Mouse (Mus musculus): Measurements from ENCODE around the gene Csnk1d. TPM values are rescaled to one million over a fixed set of nuclear protein-coding genes. Genes with fewer than 3 reads are reported as not detected.

Csnk1d gene
- 31.1 and 34.1 TPM in 2 replicates for polyA plus RNA-seq (2021; fragmentation: Nextera tagmentation)
- long read RNA-seq, experiment 1, transcript Csnk1d-201 (9 exons, 3,675 nt): major isoform, 129 of 297 reads
- long read RNA-seq, experiment 1, transcript Csnk1d-202 (10 exons, 3,500 nt): minor isoform, 102 of 297 reads
- long read RNA-seq, experiment 1, partial matches to known transcripts: 35 of 297 reads
- long read RNA-seq, experiment 1, other reads (novel, unspliced or antisense): 31 of 297 reads
- long read RNA-seq, experiment 2, transcript Csnk1d-202 (10 exons, 3,500 nt): major isoform, 16 of 58 reads
- long read RNA-seq, experiment 2, transcript Csnk1d-201 (9 exons, 3,675 nt): minor isoform, 13 of 58 reads
- long read RNA-seq, experiment 2, partial matches to known transcripts: 7 of 58 reads
- long read RNA-seq, experiment 2, other reads (novel, unspliced or antisense): 22 of 58 reads

DNA sequence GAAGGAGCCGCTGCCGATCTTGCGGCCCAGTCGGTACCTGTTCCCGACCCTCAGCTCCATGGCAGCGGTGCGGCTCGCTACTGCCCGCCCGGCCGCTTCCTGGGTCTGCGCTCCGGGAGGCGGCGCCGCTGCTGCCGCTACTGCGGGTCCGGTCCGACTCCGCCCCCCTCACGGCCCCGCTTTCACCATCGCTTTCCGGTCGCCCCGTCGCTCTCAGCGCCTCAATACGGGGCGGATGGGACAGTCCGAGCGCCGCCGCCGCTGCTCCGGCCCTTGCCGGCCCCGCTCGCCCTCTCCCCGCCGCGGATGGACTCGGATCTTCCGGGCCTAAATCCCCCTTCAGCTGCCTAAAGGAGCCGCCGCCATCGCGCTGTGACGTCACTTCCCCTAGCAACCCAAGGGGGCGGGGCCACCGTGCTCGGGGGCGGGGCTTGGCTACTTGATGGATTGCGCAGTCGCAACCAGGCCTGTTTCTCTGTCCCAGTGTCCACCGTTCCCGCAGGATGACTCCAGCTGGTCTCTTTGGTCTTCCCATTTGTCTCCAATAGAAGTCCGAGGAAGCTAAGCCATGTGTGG is at the start of gene Csnk1d:
Gene Csnk1d (minus strand): TSS at position 380 of the 576 bp plus-strand sequence.

GRCm38 (mm10) chr11:121039302-121039701 is 48.2 kb upstream of the Csnk1d start, which contains the start of gene Cd7:
Gene Cd7 (minus strand): TSS chr11:121039418.

DNA sequence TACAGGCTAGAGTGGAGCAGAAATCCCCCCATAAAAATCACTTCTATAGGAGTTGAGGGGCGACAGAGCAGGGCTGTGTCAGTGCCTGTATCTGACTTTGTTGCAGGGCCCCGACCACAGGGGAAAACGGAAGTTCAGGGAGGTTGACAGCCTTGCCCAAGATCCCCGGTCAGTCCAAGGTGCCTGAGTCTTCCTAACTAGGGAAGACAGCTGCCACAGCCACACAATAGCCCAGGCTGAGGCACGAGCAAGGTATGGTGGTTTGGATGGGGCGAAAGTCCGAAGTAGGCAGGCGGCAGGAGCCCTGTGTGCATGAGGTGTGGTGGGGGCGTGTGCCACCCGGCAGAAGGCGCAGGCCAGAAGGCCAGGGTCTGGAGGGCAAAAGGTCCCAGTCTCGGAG is 42.8 kb downstream of the Csnk1d start, which contains the start of gene Slc16a3:
Gene Slc16a3 (plus strand): TSS at position 153 of the 400 bp plus-strand sequence.

GRCm38 (mm10) chr11:120932564-120933398 is 58.3 kb downstream of the Csnk1d start, which contains the start of gene Ccdc57:
Gene Ccdc57 (minus strand): TSS chr11:120932872.

Other genes starting within 250 kb of the Csnk1d start
- 0.18 and 1.9 TPM in 2 replicates for gene Hmga1b, start 228.5 kb downstream of the Csnk1d start, polyA plus RNA-seq (2021; fragmentation: Nextera tagmentation)
- 29.8 and 56.0 TPM in 2 replicates for gene Rfng, start 207.1 kb downstream of the Csnk1d start, polyA plus RNA-seq (2021; fragmentation: Nextera tagmentation)
- 203 and 262 TPM in 2 replicates for gene Gps1, start 207.1 kb downstream of the Csnk1d start, polyA plus RNA-seq (2021; fragmentation: Nextera tagmentation)
- gene Dus1l, start 194.9 kb downstream of the Csnk1d start, polyA plus RNA-seq (2021; fragmentation: Nextera tagmentation): 32.0 and 44.3 TPM in 2 replicates
- gene Fasn, start 166.8 kb downstream of the Csnk1d start, polyA plus RNA-seq (2021; fragmentation: Nextera tagmentation): 25.3 and 31.9 TPM in 2 replicates
- gene Ccdc57, start 58.5 kb downstream of the Csnk1d start, polyA plus RNA-seq (2021; fragmentation: Nextera tagmentation): 1.3 and 1.4 TPM in 2 replicates
- 2.2 and 3.5 TPM in 2 replicates for gene Slc16a3, start 42.9 kb downstream of the Csnk1d start, polyA plus RNA-seq (2021; fragmentation: Nextera tagmentation)
- gene Cd7, start 48.1 kb upstream of the Csnk1d start, polyA plus RNA-seq (2021; fragmentation: Nextera tagmentation): 1.8 and 3.6 TPM in 2 replicates
- not detected in 2 replicates for gene Sectm1b, start 72.2 kb upstream of the Csnk1d start, polyA plus RNA-seq (2021; fragmentation: Nextera tagmentation)
- gene Sectm1a, start 89.9 kb upstream of the Csnk1d start, polyA plus RNA-seq (2021; fragmentation: Nextera tagmentation): not detected in 2 replicates
- not detected in 2 replicates for gene Tex19.2, start 127.3 kb upstream of the Csnk1d start, polyA plus RNA-seq (2021; fragmentation: Nextera tagmentation)
- not detected in 2 replicates for gene Tex19.1, start 154.8 kb upstream of the Csnk1d start, polyA plus RNA-seq (2021; fragmentation: Nextera tagmentation)
- 0.20 and 0.34 TPM in 2 replicates for gene Uts2r, start 168.9 kb upstream of the Csnk1d start, polyA plus RNA-seq (2021; fragmentation: Nextera tagmentation)
- 7.3 and 8.3 TPM in 2 replicates for gene Hexdc, start 213.1 kb upstream of the Csnk1d start, polyA plus RNA-seq (2021; fragmentation: Nextera tagmentation)
- gene Ogfod3, start 213.4 kb upstream of the Csnk1d start, polyA plus RNA-seq (2021; fragmentation: Nextera tagmentation): 20.1 and 20.6 TPM in 2 replicates
- 12.1 and 16.7 TPM in 2 replicates for gene Cybc1, start 238.0 kb upstream of the Csnk1d start, polyA plus RNA-seq (2021; fragmentation: Nextera tagmentation)
- 14.5 and 22.4 TPM in 2 replicates for gene Narf, start 245.9 kb upstream of the Csnk1d start, polyA plus RNA-seq (2021; fragmentation: Nextera tagmentation)

Measured in left cerebral cortex, adult 6 months (tissue).